Mouse (Mus musculus) intestine, embryonic 15.5 days (tissue): ENCODE measurements around the gene Ccdc65. TPM values are rescaled to one million over a fixed set of nuclear protein-coding genes. Genes with fewer than 3 reads are reported as not detected.
"Not testable (repeated sequence)": the region's sequence is repeated elsewhere in the genome, so short reads cannot be mapped to it uniquely, and the experiment has no call there.

Source experiments
- ATAC-seq: fragments of 200-750 bp; cut with Nextera tagmentation; 2 replicates; pipeline ENCODE4 v1.8.0; 2017; ENCODE audit warnings: moderate TSS enrichment, moderate library complexity
- H3K27ac ChIP-seq: fragments of 300-500 bp; sonication (generic); 2 replicates; pipeline ENCODE4 v1.5.1; 2015; ENCODE audit warnings: mild to moderate bottlenecking, inconsistent platforms
- H3K27me3 ChIP-seq: fragments of 300-500 bp; sonication (generic); replicated peaks from 2 replicates; pipeline ENCODE4 v1.6.1; 2015; ENCODE audit warnings: inconsistent platforms
- H3K36me3 ChIP-seq: fragments of 300-500 bp; sonication (generic); 2 replicates; pipeline ENCODE4 v1.6.1; 2015; ENCODE audit warnings: inconsistent platforms
- H3K4me1 ChIP-seq: fragments of 300-500 bp; sonication (generic); replicated peaks from 2 replicates; pipeline ENCODE4 v1.6.1; 2015; ENCODE audit warnings: inconsistent platforms
- H3K4me2 ChIP-seq: fragments of 300-500 bp; sonication (generic); replicated peaks from 2 replicates; pipeline ENCODE4 v1.6.1; 2015; ENCODE audit warnings: mild to moderate bottlenecking, inconsistent platforms
- H3K4me3 ChIP-seq: fragments of 300-500 bp; sonication (generic); replicated peaks from 2 replicates; pipeline ENCODE4 v1.5.1; 2015; ENCODE audit warnings: inconsistent platforms
- H3K9ac ChIP-seq: fragments of 300-500 bp; sonication (generic); 2 replicates; pipeline ENCODE4 v1.6.1; 2015; ENCODE audit warnings: inconsistent platforms
- H3K9me3 ChIP-seq: fragments of 300-500 bp; sonication (generic); 2 replicates; pipeline ENCODE4 v1.6.1; 2016; ENCODE audit warnings: inconsistent platforms
- whole genome bisulfite sequencing: fragments of 180-500 bp; shearing (Covaris S2); methylation state at CpG from one replicate; pipeline ENCODE4 v1.1.7; 2015; 5-methylcytosine and 5-hydroxymethylcytosine counted together
- polyA plus RNA-seq: library from polyadenylated mRNA; unstranded; fragments of >200 nt; fragmentation: Nextera tagmentation; extraction: Ambion mirVana; gene quantifications from 2 replicates; pipeline ENCODE4 v1.2.1, GENCODE M21; 2015

Gene Ccdc65
- polyA plus RNA-seq, 1 experiment from 2014 or later, result 0.67 TPM

GRCm38 (mm10) chr15:98729791-98730545, 22.0 kb downstream of the Ccdc65 start:
- no peak overlapping the region for H3K4me3 ChIP-seq
- ATAC-seq, result no peak
- no peaks in the 10 kb centered on the region for H3K27me3 ChIP-seq
- H3K36me3 ChIP-seq, result no peaks in the 10 kb centered on the region
- H3K4me2 ChIP-seq, result no peak overlapping the region
- peaks cover 20% of the 10 kb centered on the region for H3K4me1 ChIP-seq
- no peak overlapping the region for H3K9ac ChIP-seq
- no peak overlapping the region for H3K27ac ChIP-seq
- no peaks in the 10 kb centered on the region for H3K9me3 ChIP-seq
- 69% methylated on average over 7 of the region's 7 CpGs for WGBS

- Histone ChIP-seq H3K4me1 (peaks cover 20% of the 10 kb centered on the region), H3K27me3 (no peaks in the 10 kb centered on the region), H3K4me3 (no peak overlapping the region), H3K9ac (no peak overlapping the region), H3K36me3 (peaks cover under 1% of the 10 kb centered on the region; the same call in 1 of the 2 replicates), H3K9me3 (no peaks in the 10 kb centered on the region), H3K4me2 (no peak overlapping the region), H3K27ac (no peak overlapping the region)
- ATAC-seq, result no peak
- WGBS, result 73% methylated on average over 6 of the region's 6 CpGs
Observed at GRCm38 (mm10) chr15:98730790-98731189, 22.8 kb downstream of the Ccdc65 start.

DNA sequence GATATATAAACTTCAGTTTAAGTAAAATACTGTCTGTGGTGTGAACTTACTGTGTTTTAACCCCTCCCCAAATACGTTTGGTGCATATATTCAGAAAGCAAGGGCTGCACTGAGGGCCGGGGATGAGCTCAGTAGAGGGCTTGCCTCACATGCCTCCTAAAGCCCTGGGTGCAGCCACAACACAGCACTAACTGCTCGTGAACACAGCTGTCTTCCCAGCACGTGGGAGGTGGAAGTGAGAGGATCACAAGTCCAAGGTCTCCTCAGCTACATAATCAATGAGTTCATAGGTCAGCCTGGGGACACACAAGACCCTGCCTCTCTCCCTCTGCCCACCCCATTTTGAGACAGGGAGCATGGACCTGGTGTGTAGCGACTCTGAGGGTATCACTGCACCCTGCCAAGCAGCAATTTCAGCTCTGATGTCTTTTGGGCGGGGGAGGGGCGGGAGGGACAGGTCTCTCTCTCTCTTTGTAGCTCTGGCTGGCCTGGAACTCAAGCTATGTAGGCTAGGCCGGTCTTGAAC, 24.1 kb downstream of the Ccdc65 start:
- H3K4me3 ChIP-seq, result no peak overlapping the region
- peaks cover 15% of the 10 kb centered on the region for H3K4me1 ChIP-seq
- H3K9me3 ChIP-seq, result no peaks in the 10 kb centered on the region
- H3K9ac ChIP-seq, result no peak overlapping the region
- H3K27ac ChIP-seq, result no peak overlapping the region
- H3K27me3 ChIP-seq, result no peaks in the 10 kb centered on the region
- peaks cover 11% of the 10 kb centered on the region for H3K36me3 ChIP-seq
- ATAC-seq, result no peak
- H3K4me2 ChIP-seq, result no peak overlapping the region
- 56% methylated on average over 8 of the region's 8 CpGs for WGBS

- Histone ChIP-seq H3K4me2 (no peak overlapping the region), H3K9ac (no peak overlapping the region), H3K27ac (0 out of 2 replicates have a peak overlapping the region, but pooled peaks have one; percentile 60), H3K27me3 (no peaks in the 10 kb centered on the region), H3K4me3 (no peak overlapping the region), H3K36me3 (peaks cover 14% of the 10 kb centered on the region), H3K9me3 (no peaks in the 10 kb centered on the region), H3K4me1 (peaks cover 9% of the 10 kb centered on the region)
- WGBS, result 49% methylated on average over 6 of the region's 6 CpGs
- peak; percentile 67 for ATAC-seq
Observed at GRCm38 (mm10) chr15:98733370-98733769, 25.4 kb downstream of the Ccdc65 start.

DNA sequence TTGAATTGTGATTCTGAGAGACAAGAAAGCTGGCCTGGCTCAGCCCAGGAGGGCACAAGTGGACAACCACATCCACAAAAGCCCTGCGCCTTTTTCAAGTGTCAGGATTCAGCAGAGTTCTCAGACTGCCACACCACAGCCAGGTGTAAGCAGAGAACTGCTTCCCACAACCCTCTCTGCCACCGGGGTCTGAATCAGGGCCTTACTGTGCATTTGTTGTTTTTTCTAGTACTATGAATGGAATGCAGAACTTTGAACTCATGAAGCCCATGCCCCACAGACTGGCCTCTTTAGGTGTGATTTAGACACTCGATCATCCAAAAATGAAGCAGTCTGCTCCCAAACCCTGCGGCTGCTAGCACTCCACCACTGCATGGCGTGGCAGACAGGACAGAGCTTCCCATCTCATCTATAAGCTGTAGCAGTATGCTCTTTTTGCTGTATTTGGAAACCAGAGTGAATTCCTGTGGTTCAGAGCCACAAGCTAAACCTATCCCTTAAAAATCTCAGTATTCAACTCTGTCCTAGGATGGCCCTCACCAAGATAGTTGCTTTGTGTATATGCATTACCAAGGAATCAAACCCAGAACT, 26.1 kb downstream of the Ccdc65 start:
- 0 out of 2 replicates have a peak overlapping the region, but pooled peaks have one; percentile 60 for H3K27ac ChIP-seq

GRCm38 (mm10) chr15:98736521-98736920, 28.5 kb downstream of the Ccdc65 start:
- H3K9me3 ChIP-seq, result no peaks in the 10 kb centered on the region
- H3K27me3 ChIP-seq, result no peaks in the 10 kb centered on the region
- H3K9ac ChIP-seq, result no peak overlapping the region
- H3K4me2 ChIP-seq, result no peak overlapping the region
- H3K4me3 ChIP-seq, result no peak overlapping the region
- no peak overlapping the region for H3K27ac ChIP-seq
- peaks cover 32% of the 10 kb centered on the region for H3K36me3 ChIP-seq
- no peak for ATAC-seq
- 89% methylated on average over 10 of the region's 10 CpGs for WGBS
- H3K4me1 ChIP-seq, result peaks cover 7% of the 10 kb centered on the region; the same call in 1 of the 2 replicates

More for the DNA sequence above, 26.1 kb downstream of the Ccdc65 start:
- H3K9ac ChIP-seq, result peak overlapping the region; percentile 13; the same call in 1 of the 2 replicates
- H3K4me1 ChIP-seq, result peaks cover 7% of the 10 kb centered on the region; the same call in 1 of the 2 replicates
- 67% methylated on average over 5 of the region's 5 CpGs for WGBS
- no peak overlapping the region for H3K4me2 ChIP-seq
- H3K9me3 ChIP-seq, result no peaks in the 10 kb centered on the region
- H3K36me3 ChIP-seq, result peaks cover 21% of the 10 kb centered on the region
- ATAC-seq, result peak; percentile 50
- no peaks in the 10 kb centered on the region for H3K27me3 ChIP-seq
- no peak overlapping the region for H3K4me3 ChIP-seq

- Histone ChIP-seq H3K27me3 (no peaks in the 10 kb centered on the region), H3K4me2 (no peak overlapping the region), H3K9ac (no peak overlapping the region), H3K9me3 (no peaks in the 10 kb centered on the region), H3K4me3 (no peak overlapping the region), H3K4me1 (peaks cover 7% of the 10 kb centered on the region; the same call in 1 of the 2 replicates), H3K27ac (no peak overlapping the region), H3K36me3 (peaks cover 38% of the 10 kb centered on the region)
- no peak for ATAC-seq
Observed at GRCm38 (mm10) chr15:98737881-98738280, 29.9 kb downstream of the Ccdc65 start.

DNA sequence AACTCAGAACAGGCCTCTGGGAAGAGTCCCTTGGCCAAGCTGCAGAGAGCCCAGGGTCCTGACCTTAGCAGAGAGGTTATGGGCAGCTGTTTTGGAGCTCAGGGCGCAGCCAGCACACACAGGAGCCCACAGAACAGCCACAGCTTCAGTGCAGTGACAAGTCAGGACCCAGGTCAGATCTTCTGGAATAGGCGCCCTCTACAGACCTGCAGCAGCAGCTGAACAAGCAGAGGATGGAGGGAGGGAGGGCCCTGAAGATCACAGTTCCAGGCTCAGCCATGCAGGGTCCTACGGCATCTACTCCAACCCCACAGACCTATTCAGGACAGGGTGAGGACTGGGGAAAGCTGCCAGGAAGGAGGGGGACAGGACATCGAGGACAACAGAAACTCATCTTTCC, 30.8 kb downstream of the Ccdc65 start:
- H3K9ac ChIP-seq, result no peak overlapping the region

DNA sequence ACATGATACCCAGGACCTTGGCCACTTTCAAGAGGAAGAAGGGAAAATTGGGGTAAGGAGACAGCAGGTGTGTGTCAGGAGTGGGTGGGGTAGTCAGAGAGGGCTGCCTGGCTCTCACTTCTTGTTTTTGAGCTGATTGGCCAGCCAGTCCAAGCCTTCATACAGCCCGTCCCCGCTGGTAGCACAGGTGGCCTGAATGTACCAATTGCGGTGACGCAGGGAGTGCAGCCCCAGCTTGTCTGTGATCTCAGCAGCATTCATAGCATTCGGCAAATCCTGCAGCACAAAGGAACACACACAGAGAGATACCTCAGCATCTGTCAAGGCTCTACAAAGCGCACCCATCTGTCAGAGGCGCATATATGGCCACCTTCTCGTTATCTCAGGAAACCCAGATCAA, 32.2 kb downstream of the Ccdc65 start:
- Histone ChIP-seq H3K9me3 (no peaks in the 10 kb centered on the region), H3K4me3 (no peak overlapping the region), H3K4me1 (no peaks in the 10 kb centered on the region), H3K4me2 (no peak overlapping the region), H3K27ac (no peak overlapping the region), H3K27me3 (no peaks in the 10 kb centered on the region), H3K36me3 (peaks cover 38% of the 10 kb centered on the region), H3K9ac (no peak overlapping the region)
- ATAC-seq, result no peak
- 86% methylated on average over 8 of the region's 8 CpGs for WGBS

More for the DNA sequence above, 30.8 kb downstream of the Ccdc65 start:
- Histone ChIP-seq H3K4me2 (no peak overlapping the region), H3K4me1 (peaks cover 5% of the 10 kb centered on the region; the same call in 1 of the 2 replicates), H3K27ac (no peak overlapping the region), H3K9me3 (no peaks in the 10 kb centered on the region), H3K36me3 (peaks cover 38% of the 10 kb centered on the region), H3K27me3 (no peaks in the 10 kb centered on the region), H3K4me3 (no peak overlapping the region)
- 75% methylated on average over 4 of the region's 4 CpGs for WGBS
- ATAC-seq, result no peak

DNA sequence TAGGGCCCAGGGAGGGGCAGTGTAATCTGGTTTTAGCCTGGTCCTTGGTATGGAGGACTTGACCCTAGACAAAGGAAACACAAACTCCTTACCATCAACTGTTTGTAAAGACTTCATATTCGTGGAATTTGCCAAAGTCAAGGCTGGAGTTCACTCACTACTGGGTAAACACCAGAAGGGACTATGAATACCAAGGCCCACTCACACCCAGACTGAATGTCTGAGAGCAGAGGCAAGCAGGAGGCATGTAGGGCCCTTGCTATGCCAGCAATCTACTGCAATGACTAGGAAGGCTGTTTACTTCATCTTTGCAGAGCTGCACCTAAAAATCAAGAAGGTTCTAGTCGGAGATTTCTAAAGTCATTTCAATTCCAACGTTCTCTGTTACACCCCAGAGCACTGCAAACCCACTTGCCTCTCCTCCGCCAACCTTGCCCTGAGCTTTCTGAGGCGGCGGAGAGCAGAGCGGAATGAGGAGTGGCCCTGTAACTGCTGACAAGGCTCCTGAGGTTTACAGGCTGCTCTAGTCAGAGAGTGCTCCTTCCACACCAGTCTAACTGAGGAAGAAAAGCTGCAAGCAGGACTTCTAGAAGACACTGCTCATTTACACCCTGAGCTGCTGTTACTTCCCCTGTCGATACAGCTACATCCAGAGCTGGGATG, 34.9 kb downstream of the Ccdc65 start:
- H3K27me3 ChIP-seq, result no peaks in the 10 kb centered on the region
- H3K27ac ChIP-seq, result no peak overlapping the region
- 82% methylated on average over 8 of the region's 8 CpGs for WGBS
- ATAC-seq, result no peak
- peaks cover 6% of the 10 kb centered on the region; the same call in 1 of the 2 replicates for H3K4me1 ChIP-seq
- H3K9me3 ChIP-seq, result no peaks in the 10 kb centered on the region
- peaks cover 23% of the 10 kb centered on the region for H3K36me3 ChIP-seq
- H3K4me3 ChIP-seq, result no peak overlapping the region
- no peak overlapping the region for H3K9ac ChIP-seq
- H3K4me2 ChIP-seq, result no peak overlapping the region

DNA sequence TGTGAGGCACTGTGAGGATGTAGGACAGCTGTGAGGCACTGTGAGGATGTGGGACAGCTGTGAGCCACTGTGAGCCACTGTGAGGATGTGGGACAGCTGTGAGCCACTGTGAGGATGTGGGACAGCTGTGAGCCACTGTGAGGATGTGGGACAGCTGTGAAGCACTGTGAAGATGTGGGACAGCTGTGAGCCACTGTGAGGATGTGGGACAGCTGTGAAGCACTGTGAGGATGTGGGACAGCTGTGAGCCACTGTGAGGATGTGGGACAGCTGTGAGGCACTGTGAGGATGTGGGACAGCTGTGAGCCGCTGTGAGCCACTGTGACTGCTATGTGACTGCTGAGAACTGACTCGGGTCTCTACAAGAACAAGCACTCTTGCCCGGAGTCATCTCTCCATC, 35.9 kb downstream of the Ccdc65 start:
- not testable (repeated sequence) for H3K4me3 ChIP-seq, ATAC-seq, H3K9ac ChIP-seq, H3K27ac ChIP-seq, H3K4me2 ChIP-seq, H3K9me3 ChIP-seq, H3K27me3 ChIP-seq, H3K4me1 ChIP-seq
- peaks cover 19% of the 10 kb centered on the region for H3K36me3 ChIP-seq
- 82% methylated on average over 3 of the region's 3 CpGs for WGBS

GRCm38 (mm10) chr15:98746344-98746965, 38.4 kb downstream of the Ccdc65 start:
- peaks cover 10% of the 10 kb centered on the region; the same call in 1 of the 2 replicates for H3K36me3 ChIP-seq
- H3K9me3 ChIP-seq, result no peaks in the 10 kb centered on the region
- no peak overlapping the region for H3K9ac ChIP-seq
- no peak for ATAC-seq
- H3K27me3 ChIP-seq, result no peaks in the 10 kb centered on the region
- WGBS, result 75% methylated on average over 10 of the region's 10 CpGs
- peaks cover 6% of the 10 kb centered on the region; the same call in 1 of the 2 replicates for H3K4me1 ChIP-seq
- H3K4me3 ChIP-seq, result no peak overlapping the region
- H3K4me2 ChIP-seq, result no peak overlapping the region
- no peak overlapping the region for H3K27ac ChIP-seq
